Mouse (Mus musculus) kidney, postnatal 0 days (tissue): ENCODE data around the gene Pid1. TPM values are rescaled to one million over a fixed set of nuclear protein-coding genes. Genes with fewer than 3 reads are reported as not detected.
"Not testable (repeated sequence)": the region's sequence is repeated elsewhere in the genome, so short reads cannot be mapped to it uniquely, and the experiment has no call there.

ENCODE experiments used
- ATAC-seq: fragments of 200-750 bp; cut with Nextera tagmentation; replicated peaks from 2 replicates; pipeline ENCODE4 v1.8.0; 2017; ENCODE audit warnings: low read depth, moderate number of reproducible peaks, moderate TSS enrichment, moderate library complexity; ENCODE audit not compliant: low FRiP score
- DNase-seq: peaks from one replicate; pipeline ENCODE4 v3.0.0-alpha.2; 2016; ENCODE audit warnings: low spot score
- H3K27ac ChIP-seq: fragments of 300-500 bp; sonication (generic); 2 replicates; pipeline ENCODE4 v1.5.1; 2014; ENCODE audit warnings: mild to moderate bottlenecking
- H3K27me3 ChIP-seq: fragments of 300-500 bp; sonication (generic); 2 replicates; pipeline ENCODE4 v1.6.1; 2014; ENCODE audit warnings: low read length, mixed read lengths; ENCODE audit not compliant: insufficient read depth
- H3K36me3 ChIP-seq: fragments of 300-500 bp; sonication (generic); 2 replicates; pipeline ENCODE4 v1.6.1; 2014; ENCODE audit warnings: low read length, mixed read lengths; ENCODE audit not compliant: insufficient read depth
- H3K4me1 ChIP-seq: fragments of 300-500 bp; sonication (generic); replicated peaks from 2 replicates; pipeline ENCODE4 v1.6.1; 2014; ENCODE audit warnings: antibody characterized with exemption, low read length, mixed read lengths; ENCODE audit not compliant: insufficient read depth
- H3K4me2 ChIP-seq: fragments of 300-500 bp; sonication (generic); 2 replicates; pipeline ENCODE4 v1.6.1; 2014; ENCODE audit warnings: mild to moderate bottlenecking, low read length, moderate library complexity, mixed read lengths
- H3K4me3 ChIP-seq: fragments of 300-500 bp; sonication (generic); replicated peaks from 2 replicates; pipeline ENCODE4 v1.5.1; 2014; ENCODE audit warnings: low read depth, low read length
- H3K9ac ChIP-seq: fragments of 300-500 bp; sonication (generic); 2 replicates; pipeline ENCODE4 v1.6.1; 2014; ENCODE audit warnings: low read depth, low read length
- H3K9me3 ChIP-seq: fragments of 300-500 bp; sonication (generic); replicated peaks from 2 replicates; pipeline ENCODE4 v1.6.1; 2016; ENCODE audit warnings: low read length, inconsistent platforms, mixed read lengths
- CTCF ChIP-seq: IDR thresholded peaks from 2 replicates; pipeline ENCODE4 v1.5.1; 2016; ENCODE audit warnings: antibody characterized with exemption, low read depth, mild to moderate bottlenecking, moderate library complexity
- WGBS: fragments of 180-500 bp; shearing (Covaris S2); extraction: QIAGEN DNeasy Blood & Tissue Kit; methylation state at CpG from one replicate; pipeline ENCODE4 v1.1.7; 2014; 5-methylcytosine and 5-hydroxymethylcytosine counted together
- polyA plus RNA-seq: library from polyadenylated mRNA; unstranded; fragments of >200 nt; fragmentation: Nextera tagmentation; extraction: Ambion mirVana; gene quantifications from 2 replicates; pipeline ENCODE4 v1.2.1, GENCODE M21; 2015

The Pid1 gene
- polyA plus RNA-seq, 1 experiment from 2014 or later, result 21.2 TPM

DNA sequence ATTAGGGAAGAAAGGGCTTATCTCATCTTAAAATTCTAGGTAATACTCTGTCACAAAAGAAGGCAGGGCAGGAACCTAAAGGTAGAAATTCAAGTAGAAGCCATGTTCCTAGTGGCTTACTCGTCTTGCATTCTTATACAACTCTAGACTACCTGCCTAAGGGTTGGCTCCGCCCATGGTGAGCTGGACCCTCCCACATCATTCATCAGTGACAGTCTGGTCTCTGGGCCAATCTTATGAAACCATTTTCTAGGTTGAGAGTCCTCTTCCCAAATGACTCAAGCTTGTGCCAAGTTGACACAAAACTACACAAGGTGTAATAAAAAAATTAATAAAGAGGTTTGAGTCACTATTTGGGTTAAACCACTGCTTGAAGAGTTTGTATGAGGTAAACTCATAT, 133.5 kb downstream of the Pid1 start:
- Histone ChIP-seq H3K4me2 (no peak overlapping the region), H3K4me1 (no peaks in the 10 kb centered on the region), H3K9ac (no peak overlapping the region), H3K27ac (no peak overlapping the region), H3K4me3 (no peak overlapping the region), H3K9me3 (no peaks in the 10 kb centered on the region), H3K36me3 (no peaks in the 10 kb centered on the region), H3K27me3 (no peaks in the 10 kb centered on the region)
- TF ChIP-seq CTCF, result no peak
- WGBS, result 86% methylated on average over 2 of the region's 2 CpGs
- DNase-seq (no peak), ATAC-seq (no peak)

DNA sequence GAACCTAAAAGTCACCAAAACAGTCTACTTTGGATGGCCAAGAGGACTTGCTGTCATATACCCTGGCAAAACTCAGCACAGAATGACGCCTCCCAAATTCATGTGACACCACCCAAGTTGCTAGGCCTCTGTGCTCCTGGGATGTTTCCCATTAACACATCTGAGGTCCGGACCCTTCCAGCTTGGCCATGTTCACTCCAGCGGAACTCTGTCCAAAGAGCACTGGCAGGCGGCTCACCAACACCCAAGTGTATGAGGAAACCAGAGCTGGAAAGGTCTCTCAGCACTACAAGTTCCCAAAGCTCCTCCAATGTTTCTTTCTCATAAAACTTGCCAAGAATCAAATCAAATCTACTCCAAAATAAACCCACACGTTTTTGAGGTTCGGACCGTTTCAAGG, 138.4 kb downstream of the Pid1 start:
- ATAC-seq (no peak), DNase-seq (no peak)
- no peaks in the 10 kb centered on the region for H3K27me3 ChIP-seq
- 73% methylated on average over 7 of the region's 7 CpGs for WGBS
- no peaks in the 10 kb centered on the region for H3K36me3 ChIP-seq
- H3K4me1 ChIP-seq, result no peaks in the 10 kb centered on the region
- H3K27ac ChIP-seq, result no peak overlapping the region
- H3K4me2 ChIP-seq, result no peak overlapping the region
- no peak overlapping the region for H3K4me3 ChIP-seq
- no peak for TF ChIP-seq CTCF
- H3K9me3 ChIP-seq, result no peaks in the 10 kb centered on the region
- no peak overlapping the region for H3K9ac ChIP-seq

- H3K9ac ChIP-seq, result no peak overlapping the region
- H3K36me3 ChIP-seq, result no peaks in the 10 kb centered on the region
- no peak overlapping the region for H3K27ac ChIP-seq
- H3K9me3 ChIP-seq, result no peaks in the 10 kb centered on the region
- TF ChIP-seq CTCF, result no peak
- no peak for DNase-seq
- ATAC-seq, result no peak
- no peaks in the 10 kb centered on the region for H3K4me1 ChIP-seq
- no peak overlapping the region for H3K4me2 ChIP-seq
- no peak overlapping the region for H3K4me3 ChIP-seq
- no peaks in the 10 kb centered on the region for H3K27me3 ChIP-seq
- 78% methylated on average over 1 of the region's 1 CpGs for WGBS
Observed at GRCm38 (mm10) chr1:84222051-84222450, 141.9 kb downstream of the Pid1 start.

DNA sequence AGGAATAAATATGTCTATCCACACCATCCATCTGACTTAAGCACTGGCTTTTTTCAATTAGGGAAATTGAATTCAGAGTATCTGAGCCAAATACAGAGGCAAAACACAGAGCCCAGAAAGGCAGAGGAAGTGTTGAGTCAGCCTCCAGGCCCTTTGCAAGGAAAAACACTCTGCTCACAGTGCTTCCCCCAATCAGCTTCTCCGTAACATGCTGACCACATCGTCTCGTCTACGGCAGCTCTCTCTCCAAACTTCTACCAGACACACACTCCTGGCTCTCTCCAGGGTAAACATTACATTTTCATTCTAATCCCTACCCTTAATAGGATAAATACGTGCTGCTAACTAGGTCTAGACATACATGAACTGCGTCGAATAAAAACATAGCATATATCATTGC, 145.4 kb downstream of the Pid1 start:
- Histone ChIP-seq H3K36me3 (no peaks in the 10 kb centered on the region), H3K9ac (no peak overlapping the region), H3K4me1 (no peaks in the 10 kb centered on the region), H3K4me3 (no peak overlapping the region), H3K9me3 (no peaks in the 10 kb centered on the region), H3K27ac (no peak overlapping the region), H3K27me3 (no peaks in the 10 kb centered on the region), H3K4me2 (no peak overlapping the region)
- TF ChIP-seq CTCF, result no peak
- WGBS, result 61% methylated on average over 7 of the region's 7 CpGs
- ATAC-seq (no peak), DNase-seq (no peak)

GRCm38 (mm10) chr1:84217777-84218176, 146.2 kb downstream of the Pid1 start:
- DNase-seq (no peak), ATAC-seq (no peak)
- TF ChIP-seq CTCF, result no peak
- Histone ChIP-seq H3K36me3 (no peaks in the 10 kb centered on the region), H3K4me1 (no peaks in the 10 kb centered on the region), H3K9ac (no peak overlapping the region), H3K4me2 (no peak overlapping the region), H3K9me3 (no peaks in the 10 kb centered on the region), H3K4me3 (no peak overlapping the region), H3K27ac (no peak overlapping the region), H3K27me3 (no peaks in the 10 kb centered on the region)
- 52% methylated on average over 2 of the region's 2 CpGs for WGBS

DNA sequence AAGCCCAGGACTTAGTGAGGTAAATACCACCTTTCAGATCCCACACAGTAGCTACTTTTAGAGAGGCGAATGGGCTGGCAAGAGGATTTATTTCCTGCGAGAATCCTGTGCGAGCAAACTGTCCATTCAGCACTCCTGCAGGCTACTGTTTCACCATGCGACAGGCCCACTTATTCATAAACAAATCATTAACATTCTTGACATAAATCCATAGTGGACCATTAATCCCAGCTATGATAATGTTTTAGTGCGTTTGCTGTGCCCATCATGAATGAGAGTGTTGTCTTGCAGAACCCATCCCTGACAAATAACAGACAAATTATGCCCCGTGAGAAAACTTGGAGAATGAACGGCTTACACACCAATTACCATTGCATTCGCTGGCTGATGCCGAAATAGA, 152.5 kb downstream of the Pid1 start:
- Histone ChIP-seq H3K9ac (no peak overlapping the region), H3K4me2 (no peak overlapping the region), H3K4me3 (no peak overlapping the region), H3K27ac (no peak overlapping the region), H3K9me3 (no peaks in the 10 kb centered on the region), H3K27me3 (no peaks in the 10 kb centered on the region), H3K36me3 (no peaks in the 10 kb centered on the region), H3K4me1 (no peaks in the 10 kb centered on the region)
- ATAC-seq (no peak), DNase-seq (peak; percentile 9)
- TF ChIP-seq CTCF, result no peak
- 53% methylated on average over 9 of the region's 9 CpGs for WGBS

DNA sequence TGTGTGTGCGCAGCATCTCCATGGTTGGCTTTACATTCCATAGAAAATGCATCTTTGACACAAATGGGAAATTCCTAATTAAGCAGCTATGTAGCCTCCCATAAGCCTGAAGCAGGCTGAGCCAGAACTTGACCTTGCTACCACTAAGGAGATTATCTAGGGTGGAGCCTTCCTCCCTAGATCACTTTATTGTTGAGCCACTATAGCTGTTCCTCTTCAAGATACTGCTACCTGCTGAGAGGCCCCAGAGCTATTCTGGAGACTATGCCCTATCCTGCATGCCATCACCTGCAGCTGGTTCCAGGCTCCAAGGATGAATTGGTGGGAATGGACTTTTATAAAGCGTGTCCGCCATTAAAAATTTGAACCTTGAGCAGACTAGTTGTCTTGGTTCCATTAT, 158.2 kb downstream of the Pid1 start:
- not testable (repeated sequence) for ATAC-seq

More for the DNA sequence above, 158.2 kb downstream of the Pid1 start:
- not testable (repeated sequence) for H3K9me3 ChIP-seq, H3K4me1 ChIP-seq, H3K9ac ChIP-seq, H3K27ac ChIP-seq, H3K36me3 ChIP-seq, DNase-seq, H3K27me3 ChIP-seq, H3K4me2 ChIP-seq, H3K4me3 ChIP-seq
- 100% methylated on average over 3 of the region's 3 CpGs for WGBS
